Mouse (Mus musculus) kidney, embryonic 16.5 days (tissue): Measurements from ENCODE around the gene Nynrin. TPM values are rescaled to one million over a fixed set of nuclear protein-coding genes. Genes with fewer than 3 reads are reported as not detected.

Experiments
- ATAC-seq: fragments of 200-750 bp; cut with Nextera tagmentation; 2 replicates; pipeline ENCODE4 v1.8.0; 2017; ENCODE audit warnings: moderate TSS enrichment; ENCODE audit not compliant: low FRiP score, low TSS enrichment
- H3K27ac ChIP-seq: fragments of 300-500 bp; sonication (generic); 2 replicates; pipeline ENCODE4 v1.5.1; 2014; ENCODE audit warnings: low read length
- H3K27me3 ChIP-seq: fragments of 300-500 bp; sonication (generic); 2 replicates; pipeline ENCODE4 v1.6.1; 2014; ENCODE audit warnings: low read length, control low read depth, mixed read lengths; ENCODE audit not compliant: insufficient read depth
- H3K36me3 ChIP-seq: fragments of 300-500 bp; sonication (generic); 2 replicates; pipeline ENCODE4 v1.6.1; 2014; ENCODE audit warnings: low read length, control low read depth, mixed read lengths; ENCODE audit not compliant: insufficient read depth
- H3K4me1 ChIP-seq: fragments of 300-500 bp; sonication (generic); 2 replicates; pipeline ENCODE4 v1.6.1; 2014; ENCODE audit warnings: low read length, control low read depth, mixed read lengths; ENCODE audit not compliant: insufficient read depth
- H3K4me2 ChIP-seq: fragments of 300-500 bp; sonication (generic); replicated peaks from 2 replicates; pipeline ENCODE4 v1.6.1; 2014; ENCODE audit warnings: low read depth, low read length
- H3K4me3 ChIP-seq: fragments of 300-500 bp; sonication (generic); 2 replicates; pipeline ENCODE4 v1.5.1; 2014; ENCODE audit warnings: mild to moderate bottlenecking, low read length
- H3K9ac ChIP-seq: fragments of 300-500 bp; sonication (generic); replicated peaks from 2 replicates; pipeline ENCODE4 v1.6.1; 2014; ENCODE audit warnings: low read length
- H3K9me3 ChIP-seq: fragments of 300-500 bp; sonication (generic); 2 replicates; pipeline ENCODE4 v1.6.1; 2016; ENCODE audit warnings: low read length, control low read depth
- WGBS: fragments of 180-500 bp; shearing (Covaris S2); extraction: QIAGEN DNeasy Blood & Tissue Kit; methylation state at CpG from one replicate; pipeline ENCODE4 v1.1.7; 2014; 5-methylcytosine and 5-hydroxymethylcytosine counted together
- polyA plus RNA-seq: library from polyadenylated mRNA; unstranded; fragments of >200 nt; fragmentation: Nextera tagmentation; extraction: Ambion mirVana; gene quantifications from 2 replicates; pipeline ENCODE4 v1.2.1, GENCODE M21; 2015

Gene Nynrin
- polyA plus RNA-seq, 1 experiment from 2014 or later: 22.5 TPM

DNA sequence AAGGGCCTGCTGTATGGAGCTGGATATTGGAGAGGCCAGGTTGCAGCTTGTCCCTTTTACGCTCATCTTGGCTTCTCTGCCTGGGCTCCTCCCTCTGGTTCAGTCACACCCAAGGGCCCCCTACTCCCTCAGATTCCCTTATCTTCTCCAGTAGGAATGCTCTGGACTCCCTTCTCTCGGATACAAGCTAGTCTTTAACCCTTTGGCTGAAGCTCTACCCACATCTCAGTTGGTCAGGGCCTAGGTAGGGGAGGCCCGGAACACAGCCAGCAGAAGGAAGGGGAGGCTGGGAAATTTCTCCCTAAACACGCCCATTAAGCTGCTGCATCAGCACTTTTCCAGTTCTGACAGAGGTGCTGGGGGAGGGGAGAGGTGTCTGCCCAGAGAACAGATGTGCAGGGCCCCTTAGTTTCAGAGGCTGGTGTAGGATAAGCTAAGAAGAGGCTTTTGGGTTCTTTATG lies 1.3 kb downstream of the Nynrin start:
- Histone ChIP-seq H3K4me2 (peak overlapping the region; percentile 88), H3K9ac (peak overlapping the region; percentile 69), H3K27ac (peak overlapping the region; percentile 96), H3K9me3 (no peaks in the 10 kb centered on the region), H3K36me3 (0 out of 2 replicates have a peak, but pooled peaks cover 3% of the 10 kb centered on the region), H3K27me3 (no peaks in the 10 kb centered on the region), H3K4me3 (peak overlapping the region; percentile 71), H3K4me1 (peaks cover 44% of the 10 kb centered on the region)
- ATAC-seq: peak; percentile 19
- 1% methylated on average over 4 of the region's 4 CpGs for WGBS

DNA sequence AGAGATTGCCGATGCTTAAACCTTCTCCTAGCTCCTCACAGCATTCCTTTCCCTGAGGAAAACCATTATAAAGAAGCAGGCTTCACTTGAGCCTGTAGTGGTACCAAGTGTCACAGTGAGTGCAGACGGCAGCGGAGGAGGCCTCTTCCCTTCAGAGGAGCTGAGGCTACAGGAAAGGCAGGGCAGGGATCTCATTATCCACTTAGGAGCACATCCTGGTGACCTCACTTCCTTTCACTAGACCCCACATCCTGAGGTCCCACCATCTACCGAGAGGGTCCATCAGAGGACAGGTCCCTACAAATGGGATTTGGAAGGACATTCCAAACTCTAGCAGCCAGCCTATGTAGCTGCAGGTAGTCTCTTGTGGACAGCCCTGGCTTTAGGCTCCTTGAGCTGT lies 3.8 kb downstream of the Nynrin start:
- Histone ChIP-seq H3K27me3 (no peaks in the 10 kb centered on the region), H3K4me2 (peak overlapping the region; percentile 88), H3K4me3 (0 out of 2 replicates have a peak overlapping the region, but pooled peaks have one; percentile 1), H3K36me3 (0 out of 2 replicates have a peak, but pooled peaks cover 3% of the 10 kb centered on the region), H3K4me1 (peaks cover 51% of the 10 kb centered on the region), H3K9me3 (no peaks in the 10 kb centered on the region), H3K9ac (peak overlapping the region; percentile 34; the same call in 1 of the 2 replicates), H3K27ac (peak overlapping the region; percentile 30; the same call in 1 of the 2 replicates)
- ATAC-seq: no peak
- 50% methylated on average over 4 of the region's 4 CpGs for WGBS

GRCm38 (mm10) chr14:55862186-55862585 lies 8.4 kb downstream of the Nynrin start:
- H3K27me3 ChIP-seq: no peaks in the 10 kb centered on the region
- H3K4me2 ChIP-seq: no peak overlapping the region
- 0 out of 2 replicates have a peak, but pooled peaks have one; percentile 26 for ATAC-seq
- no peak overlapping the region for H3K9ac ChIP-seq
- H3K9me3 ChIP-seq: no peaks in the 10 kb centered on the region
- H3K4me1 ChIP-seq: peaks cover 22% of the 10 kb centered on the region
- WGBS: 61% methylated on average over 6 of the region's 6 CpGs
- peaks cover 44% of the 10 kb centered on the region for H3K36me3 ChIP-seq
- H3K27ac ChIP-seq: no peak overlapping the region
- no peak overlapping the region for H3K4me3 ChIP-seq

GRCm38 (mm10) chr14:55862970-55863369 lies 9.2 kb downstream of the Nynrin start:
- peaks cover 15% of the 10 kb centered on the region for H3K4me1 ChIP-seq
- H3K27me3 ChIP-seq: no peaks in the 10 kb centered on the region
- H3K36me3 ChIP-seq: peaks cover 46% of the 10 kb centered on the region
- no peak overlapping the region for H3K4me2 ChIP-seq
- H3K4me3 ChIP-seq: no peak overlapping the region
- H3K27ac ChIP-seq: no peak overlapping the region; the same call in 1 of the 2 replicates
- no peaks in the 10 kb centered on the region for H3K9me3 ChIP-seq
- 86% methylated on average over 10 of the region's 10 CpGs for WGBS
- no peak for ATAC-seq
- no peak overlapping the region for H3K9ac ChIP-seq

DNA sequence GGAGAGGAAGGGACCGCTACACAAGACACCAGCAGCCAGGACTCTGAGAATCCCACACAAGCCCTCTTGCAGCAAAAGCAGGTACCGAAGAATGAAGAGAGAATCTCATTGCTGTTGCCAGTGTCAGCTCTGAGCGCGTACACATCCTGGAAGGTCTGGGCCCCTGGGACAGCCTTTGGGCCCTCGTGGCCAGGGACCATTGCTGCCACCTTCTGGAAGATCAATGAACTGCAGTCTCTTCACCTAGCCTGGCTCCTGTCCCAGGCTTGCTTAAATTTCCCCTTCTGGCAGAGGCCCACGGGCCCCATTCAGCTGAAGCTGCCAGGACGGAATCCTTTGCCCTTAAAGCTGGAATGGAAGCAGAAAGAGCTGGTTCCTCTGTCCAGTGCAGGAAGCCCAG lies 10.0 kb downstream of the Nynrin start:
- peaks cover 54% of the 10 kb centered on the region for H3K36me3 ChIP-seq
- H3K4me2 ChIP-seq: no peak overlapping the region
- 28% methylated on average over 7 of the region's 7 CpGs for WGBS
- H3K4me3 ChIP-seq: no peak overlapping the region
- no peak overlapping the region for H3K9ac ChIP-seq
- H3K27me3 ChIP-seq: no peaks in the 10 kb centered on the region
- H3K27ac ChIP-seq: no peak overlapping the region
- H3K4me1 ChIP-seq: peaks cover 15% of the 10 kb centered on the region
- ATAC-seq: peak; percentile 41; the same call in 1 of the 2 replicates
- H3K9me3 ChIP-seq: no peaks in the 10 kb centered on the region

DNA sequence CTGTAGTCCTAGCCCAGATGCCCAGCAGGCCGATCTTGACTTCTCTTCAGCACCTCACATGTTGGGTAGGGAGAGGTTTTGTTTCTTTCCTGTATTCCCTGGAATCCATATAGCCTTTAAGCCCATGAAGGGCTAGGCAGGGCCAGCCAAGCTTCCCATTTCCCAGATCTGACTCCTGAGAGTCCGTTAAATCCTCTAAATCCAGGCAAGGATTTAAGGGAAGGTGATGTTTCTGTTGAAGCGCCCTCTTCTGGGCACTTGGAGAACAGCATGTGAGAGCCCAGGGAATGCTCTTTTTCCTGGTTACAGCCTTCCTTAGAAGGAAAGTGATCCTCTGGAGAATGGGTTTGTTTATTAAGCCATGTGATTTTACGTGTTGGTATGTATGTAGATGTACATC lies 13.2 kb downstream of the Nynrin start:
- Histone ChIP-seq H3K4me2 (no peak overlapping the region), H3K27me3 (no peaks in the 10 kb centered on the region), H3K4me3 (no peak overlapping the region), H3K27ac (no peak overlapping the region), H3K9me3 (no peaks in the 10 kb centered on the region), H3K36me3 (peaks cover 85% of the 10 kb centered on the region), H3K9ac (no peak overlapping the region), H3K4me1 (peaks cover 6% of the 10 kb centered on the region)
- WGBS: 42% methylated on average over 4 of the region's 4 CpGs
- no peak for ATAC-seq

- WGBS: 87% methylated on average over 14 of the region's 14 CpGs
- Histone ChIP-seq H3K4me1 (peaks cover 3% of the 10 kb centered on the region; the same call in 1 of the 2 replicates), H3K27me3 (no peaks in the 10 kb centered on the region), H3K9ac (no peak overlapping the region), H3K4me2 (no peak overlapping the region), H3K9me3 (no peaks in the 10 kb centered on the region), H3K4me3 (no peak overlapping the region), H3K27ac (no peak overlapping the region), H3K36me3 (peaks cover 89% of the 10 kb centered on the region)
- no peak for ATAC-seq
These were observed 14.6 kb downstream of the Nynrin start for GRCm38 (mm10) chr14:55868230-55869026.

DNA sequence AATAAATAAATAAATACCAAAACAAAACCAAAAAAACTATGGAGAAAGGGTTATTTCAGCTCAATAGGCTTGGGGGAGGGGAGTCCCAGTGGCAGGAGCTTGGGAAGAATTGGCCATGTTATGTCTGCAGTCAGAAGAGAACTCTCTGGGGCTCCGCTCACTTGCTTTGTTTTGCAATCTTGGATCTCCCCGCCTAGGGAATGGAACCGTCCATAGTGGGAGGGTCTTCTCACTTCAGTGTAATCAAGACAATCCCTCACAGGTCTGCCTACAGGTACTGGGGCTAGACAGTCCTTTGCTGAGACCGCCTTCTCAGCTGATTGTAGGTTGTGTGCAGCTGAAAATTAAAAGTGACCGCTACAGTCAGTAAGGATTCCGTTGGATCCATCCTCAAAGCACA lies 15.7 kb downstream of the Nynrin start:
- no peak for ATAC-seq
- Histone ChIP-seq H3K9me3 (no peaks in the 10 kb centered on the region), H3K4me3 (no peak overlapping the region), H3K4me2 (no peak overlapping the region), H3K36me3 (peaks cover 79% of the 10 kb centered on the region), H3K9ac (no peak overlapping the region), H3K27ac (no peak overlapping the region), H3K4me1 (peaks cover 13% of the 10 kb centered on the region), H3K27me3 (no peaks in the 10 kb centered on the region)
- WGBS: 97% methylated on average over 6 of the region's 6 CpGs

- Histone ChIP-seq H3K27ac (no peak overlapping the region), H3K4me3 (no peak overlapping the region), H3K27me3 (no peaks in the 10 kb centered on the region), H3K4me2 (no peak overlapping the region), H3K9me3 (no peaks in the 10 kb centered on the region), H3K9ac (no peak overlapping the region), H3K4me1 (peaks cover 13% of the 10 kb centered on the region), H3K36me3 (peaks cover 55% of the 10 kb centered on the region)
- WGBS: 92% methylated on average over 12 of the region's 12 CpGs
- no peak for ATAC-seq
These were observed 18.2 kb downstream of the Nynrin start for GRCm38 (mm10) chr14:55872039-55872438.

DNA sequence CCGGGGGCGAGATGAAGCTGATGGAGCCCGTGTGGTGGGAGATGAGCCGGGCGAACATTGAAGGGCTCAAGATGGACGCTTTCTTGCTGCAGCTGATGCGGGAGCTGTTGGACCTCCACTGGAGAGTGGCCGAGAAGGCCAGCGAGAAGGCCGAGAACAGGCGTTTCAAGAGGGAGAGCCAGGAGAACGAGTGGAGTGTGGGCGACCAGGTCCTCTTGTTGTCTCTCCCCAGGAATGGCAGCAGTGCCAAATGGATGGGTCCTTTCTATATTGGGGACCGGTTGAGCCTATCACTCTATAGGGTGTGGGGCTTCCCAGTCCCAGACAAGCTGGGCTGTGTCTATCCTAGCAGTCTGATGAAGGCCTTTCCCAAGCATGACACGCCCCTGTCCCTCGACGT lies 18.7 kb downstream of the Nynrin start:
- ATAC-seq: no peak
- Histone ChIP-seq H3K4me3 (no peak overlapping the region), H3K9ac (no peak overlapping the region), H3K4me2 (no peak overlapping the region), H3K4me1 (peaks cover 15% of the 10 kb centered on the region), H3K9me3 (no peaks in the 10 kb centered on the region), H3K36me3 (peaks cover 55% of the 10 kb centered on the region), H3K27me3 (no peaks in the 10 kb centered on the region), H3K27ac (no peak overlapping the region)
- 88% methylated on average over 16 of the region's 17 CpGs for WGBS
